ENCODE assay signal across 24 mouse cellular contexts in the genomic region with DNA sequence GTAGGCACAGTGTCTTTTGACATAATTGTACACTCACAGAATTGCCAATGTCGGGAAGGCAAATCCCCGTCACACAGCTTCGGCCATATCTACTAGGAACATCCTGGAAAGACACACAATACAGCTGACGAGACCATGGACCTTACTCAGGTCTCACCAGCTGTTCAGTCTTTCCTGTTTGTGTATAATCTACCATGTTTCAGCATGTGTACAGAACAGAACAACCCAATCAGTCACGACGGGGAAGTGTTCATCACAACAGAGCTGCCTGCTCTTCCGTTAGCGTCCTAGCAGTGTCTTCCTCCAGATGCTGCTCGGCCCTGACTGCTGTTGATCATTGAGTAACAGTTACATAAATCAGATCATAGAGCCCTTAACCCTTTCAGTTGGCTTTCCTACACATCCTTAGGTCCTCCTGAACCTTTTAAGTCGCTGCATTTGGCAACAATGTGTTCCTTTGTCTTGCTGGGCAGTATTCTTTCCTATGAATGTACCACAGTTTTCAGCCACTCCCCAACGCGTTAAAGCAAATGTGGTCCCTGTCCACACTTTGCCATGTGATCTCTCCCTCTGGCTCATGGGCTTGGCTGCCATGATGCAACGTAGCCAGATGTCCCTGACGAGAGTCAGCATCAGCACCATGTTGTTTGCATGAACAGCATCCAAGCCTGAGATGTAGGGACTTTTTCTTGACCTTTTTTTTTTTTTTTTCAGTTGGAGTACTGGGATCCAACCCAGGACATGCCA. TPM values are rescaled to one million over a fixed set of nuclear protein-coding genes. Genes with fewer than 3 reads are reported as not detected.
DNase-seq lines count a peak whose midpoint lies in the region; ATAC-seq and TF ChIP-seq lines count a peak whose summit lies in the region.
"Had no signal": no experiment of that assay in that cellular context is flagged by ENCODE, and none has a peak within 500 bp of the region (broad histone marks: within the 10 kb centered on the region; RNA-seq: fewer than 3 reads in every experiment).

No protein-coding gene starts in this region.

- peak; percentile 38; the same call in 1 of the 2 replicates for ATAC-seq in liver, postnatal 0 days
- no peak for ATAC-seq in liver, embryonic 12.5 days
- no peak for ATAC-seq in megakaryocyte, adult 5-6 weeks (ENCODE audit: poor library complexity, severe bottlenecking)
- ATAC-seq in granulocyte monocyte progenitor cell, adult 5-6 weeks (replicated peaks; ENCODE audit: poor library complexity, severe bottlenecking): peak; percentile 52
- ATAC-seq: forebrain, embryonic 14.5 days had no signal

- H3K9me3 ChIP-seq in liver, postnatal 0 days (ENCODE audit: low read length): no peaks in the 10 kb centered on the region
- H3K9me3 ChIP-seq in liver, embryonic 12.5 days (replicated peaks): no peaks in the 10 kb centered on the region
- peaks cover 6% of the 10 kb centered on the region; the same call in 1 of the 2 replicates for H3K9me3 ChIP-seq in megakaryocyte, embryonic 14.5 days
- H3K9me3 ChIP-seq: embryonic facial prominence, embryonic 15.5 days; forebrain, embryonic 10.5 days; heart, embryonic 10.5 days; hindbrain, embryonic 10.5 days had no signal

- H3K27ac ChIP-seq in liver, postnatal 0 days (ENCODE audit: low read depth): no peak overlapping the region
- no peak overlapping the region for H3K27ac ChIP-seq in liver, embryonic 12.5 days
- H3K27ac ChIP-seq: embryonic facial prominence, embryonic 15.5 days; forebrain, embryonic 10.5 days; gastrocnemius, adult 2 months; heart, embryonic 10.5 days; hindbrain, embryonic 10.5 days; hindbrain, embryonic 14.5 days had no signal

- no peak for TF ChIP-seq CTCF in liver, postnatal 0 days (IDR thresholded peaks at IDR 0.05; ENCODE audit: low read depth)

- no peaks in the 10 kb centered on the region for H3K27me3 ChIP-seq in liver, postnatal 0 days (ENCODE audit: insufficient read depth, low read length)
- no peaks in the 10 kb centered on the region for H3K27me3 ChIP-seq in liver, embryonic 12.5 days (replicated peaks)
- H3K27me3 ChIP-seq in megakaryocyte, embryonic 14.5 days (replicated peaks): peaks cover 10% of the 10 kb centered on the region
- no peaks in the 10 kb centered on the region for H3K27me3 ChIP-seq in splenic B cell, adult 2 months (ENCODE audit: control insufficient read depth, insufficient read depth, low read length, poor library complexity, severe bottlenecking)
- H3K27me3 ChIP-seq: embryonic facial prominence, embryonic 15.5 days had no signal

- no peaks in the 10 kb centered on the region for H3K4me1 ChIP-seq in liver, postnatal 0 days (ENCODE audit: insufficient read depth)
- peaks cover 4% of the 10 kb centered on the region; the same call in 1 of the 2 replicates for H3K4me1 ChIP-seq in liver, embryonic 12.5 days
- H3K4me1 ChIP-seq in megakaryocyte, embryonic 14.5 days: peaks cover 22% of the 10 kb centered on the region

- peaks cover 1% of the 10 kb centered on the region; the same call in 1 of the 2 replicates for H3K36me3 ChIP-seq in liver, postnatal 0 days (replicated peaks; ENCODE audit: insufficient read depth, low read length)
- H3K36me3 ChIP-seq in liver, embryonic 12.5 days: no peaks in the 10 kb centered on the region; the same call in 1 of the 2 replicates
- H3K36me3 ChIP-seq in megakaryocyte, embryonic 14.5 days (replicated peaks; ENCODE audit: low read length): peaks cover 11% of the 10 kb centered on the region
- peaks cover under 1% of the 10 kb centered on the region; the same call in 1 of the 2 replicates for H3K36me3 ChIP-seq in splenic B cell, adult 2 months (ENCODE audit: control insufficient read depth, insufficient read depth, low read length, poor library complexity, severe bottlenecking)
- H3K36me3 ChIP-seq: embryonic facial prominence, embryonic 15.5 days; heart, embryonic 10.5 days had no signal

- 62% methylated on average over 14 of the region's 14 CpGs for WGBS in liver, postnatal 0 days (ENCODE audit: insufficient replicate concordance)
- 70% methylated on average over 14 of the region's 14 CpGs for WGBS in liver, embryonic 12.5 days (ENCODE audit: insufficient replicate concordance)

- no peak for DNase-seq in liver, postnatal 0 days
- DNase-seq in splenic B cell, adult 2 months (ENCODE audit: low read depth, low spot score): peak; percentile 6
- no peak for DNase-seq in c-Kit-positive CD71-positive TER-119-positive erythroid progenitor cells, embryonic 14.5 days (ENCODE audit: low spot score)
- DNase-seq: adrenal gland, adult 8-10 months; adrenal gland, postnatal 36 days; cerebellum, adult 11 months; cerebellum, adult 8-10 months; cerebellum, postnatal 14 days; embryo, embryonic 11 days; gastrocnemius, adult 2 months; gastrocnemius, postnatal 25 days; heart, adult 18-20 months; heart, postnatal 10 days had no signal

- H3K4me3 ChIP-seq in liver, postnatal 0 days (ENCODE audit: low read depth, low read length): no peak overlapping the region
- H3K4me3 ChIP-seq in liver, embryonic 12.5 days: no peak overlapping the region
- peak overlapping the region; percentile 40 for H3K4me3 ChIP-seq in megakaryocyte, embryonic 14.5 days (replicated peaks)
- H3K4me3 ChIP-seq: embryonic facial prominence, embryonic 15.5 days; erythroblast, embryonic 14.5 days; forebrain, embryonic 10.5 days; gastrocnemius, adult 2 months; heart, embryonic 10.5 days; hindbrain, embryonic 10.5 days had no signal

- H3K9ac ChIP-seq in liver, postnatal 0 days (replicated peaks): no peak overlapping the region
- no peak overlapping the region for H3K9ac ChIP-seq in liver, embryonic 12.5 days
- H3K9ac ChIP-seq: embryonic facial prominence, embryonic 15.5 days; hindbrain, embryonic 14.5 days had no signal

- no peak for TF ChIP-seq EP300 in liver, postnatal 0 days (IDR thresholded peaks at IDR 0.05; ENCODE audit: low read depth)

- no peak overlapping the region for H3K4me2 ChIP-seq in liver, postnatal 0 days (ENCODE audit: low read depth, low read length)
- no peak overlapping the region for H3K4me2 ChIP-seq in liver, embryonic 12.5 days
- H3K4me2 ChIP-seq: embryonic facial prominence, embryonic 15.5 days; hindbrain, embryonic 14.5 days had no signal

RNA-seq across cellular contexts. Expression of gene Cybrd1, which starts 12.1 kb away (rescaled TPM):
- polyA plus RNA-seq in liver, postnatal 0 days (2015; fragmentation: Nextera tagmentation; extraction: Ambion mirVana): 0.20 and 0.22 TPM in 2 replicates
- polyA plus RNA-seq in liver, embryonic 12.5 days (2016; fragmentation: Nextera tagmentation; extraction: Ambion mirVana): 0.97 and 1.1 TPM in 2 replicates
- polyA plus RNA-seq in megakaryocyte, embryonic 14.5 days (2012; ENCODE audit: insufficient read depth, low replicate concordance): 0.06 TPM in 1 of 2 replicates, not detected in the other
- total RNA-seq in megakaryocyte, adult 5-6 weeks (2015): not detected in 2 replicates
- 0.04 TPM in 1 of 2 replicates, not detected in the other for total RNA-seq in megakaryocyte, adult 5-6 weeks (2017)
- not detected in 2 replicates for total RNA-seq in granulocyte monocyte progenitor cell, adult 5-6 weeks (2014; fragmentation: Nextera tagmentation)
- not detected in 2 replicates for total RNA-seq in granulocyte monocyte progenitor cell, adult 5-6 weeks (2017)
- polyA plus RNA-seq: erythroblast, embryonic 14.5 days had no signal

RNA-seq across cellular contexts. Expression of gene Mettl8, which starts 50.3 kb away (rescaled TPM):
- polyA plus RNA-seq in liver, postnatal 0 days (2015; fragmentation: Nextera tagmentation; extraction: Ambion mirVana): 3.8 and 4.0 TPM in 2 replicates
- 13.4 and 13.6 TPM in 2 replicates for polyA plus RNA-seq in liver, embryonic 12.5 days (2016; fragmentation: Nextera tagmentation; extraction: Ambion mirVana)
- 2.9 and 8.6 TPM in 2 replicates for polyA plus RNA-seq in megakaryocyte, embryonic 14.5 days (2012; ENCODE audit: insufficient read depth, low replicate concordance)
- 8.2 and 13.2 TPM in 2 replicates for total RNA-seq in megakaryocyte, adult 5-6 weeks (2015)
- 6.4 and 8.4 TPM in 2 replicates for total RNA-seq in megakaryocyte, adult 5-6 weeks (2017)
- total RNA-seq in granulocyte monocyte progenitor cell, adult 5-6 weeks (2014; fragmentation: Nextera tagmentation): 30.9 and 32.7 TPM in 2 replicates
- total RNA-seq in granulocyte monocyte progenitor cell, adult 5-6 weeks (2017): 22.7 and 23.1 TPM in 2 replicates

RNA-seq across cellular contexts. Expression of gene Dcaf17, which starts 50.5 kb away (rescaled TPM):
- 10.8 and 11.8 TPM in 2 replicates for polyA plus RNA-seq in liver, postnatal 0 days (2015; fragmentation: Nextera tagmentation; extraction: Ambion mirVana)
- 21.4 and 23.1 TPM in 2 replicates for polyA plus RNA-seq in liver, embryonic 12.5 days (2016; fragmentation: Nextera tagmentation; extraction: Ambion mirVana)
- 2.2 and 4.0 TPM in 2 replicates for polyA plus RNA-seq in megakaryocyte, embryonic 14.5 days (2012; ENCODE audit: insufficient read depth, low replicate concordance)
- 8.2 and 11.0 TPM in 2 replicates for total RNA-seq in megakaryocyte, adult 5-6 weeks (2015)
- total RNA-seq in megakaryocyte, adult 5-6 weeks (2017): 6.5 and 10.2 TPM in 2 replicates
- 11.3 and 14.7 TPM in 2 replicates for total RNA-seq in granulocyte monocyte progenitor cell, adult 5-6 weeks (2014; fragmentation: Nextera tagmentation)
- total RNA-seq in granulocyte monocyte progenitor cell, adult 5-6 weeks (2017): 13.0 and 19.5 TPM in 2 replicates

Comparison
In these comparisons a context has a peak if more than half of its experiments do, and no peak if none do; other contexts are left out.
1. ATAC-seq: peak in liver, postnatal 0 days (single experiment) and granulocyte monocyte progenitor cell, adult 5-6 weeks (single experiment); none in liver, embryonic 12.5 days (single experiment) and megakaryocyte, adult 5-6 weeks (single experiment).